Mouse (Mus musculus): ENCODE measurements around the gene Ly6g6f. TPM values are rescaled to one million over a fixed set of nuclear protein-coding genes. Genes with fewer than 3 reads are reported as not detected.

The Ly6g6f gene
- polyA plus RNA-seq, 1 experiment from 2014 or later, result not detected

- Histone ChIP-seq H3K4me3 (ENCODE audit: low read depth, low read length) (no peak overlapping the region), H3K4me2 (ENCODE audit: low read depth, low read length) (no peak overlapping the region), H3K9ac (replicated peaks; ENCODE audit: low read depth, low read length) (no peak overlapping the region), H3K9me3 (ENCODE audit: control insufficient read depth, low read length) (no peaks in the 10 kb centered on the region), H3K36me3 (ENCODE audit: control insufficient read depth, insufficient read depth, low read length) (peaks cover 9% of the 10 kb centered on the region), H3K27ac (ENCODE audit: low read depth, low read length) (no peak overlapping the region), H3K27me3 (ENCODE audit: control insufficient read depth, insufficient read depth, low read length) (0 out of 2 replicates have a peak, but pooled peaks cover 6% of the 10 kb centered on the region), H3K4me1 (ENCODE audit: control insufficient read depth, insufficient read depth, low read length) (peaks cover 22% of the 10 kb centered on the region)
- WGBS, result 82% methylated on average over 3 of the region's 3 CpGs
- ATAC-seq (ENCODE audit: low read depth), result no peak
These were observed 21.9 kb downstream of the Ly6g6f start for GRCm38 (mm10) chr17:35063466-35063865.

GRCm38 (mm10) chr17:35061299-35061698 lies 24.1 kb downstream of the Ly6g6f start:
- ATAC-seq (ENCODE audit: low read depth), result no peak

DNA sequence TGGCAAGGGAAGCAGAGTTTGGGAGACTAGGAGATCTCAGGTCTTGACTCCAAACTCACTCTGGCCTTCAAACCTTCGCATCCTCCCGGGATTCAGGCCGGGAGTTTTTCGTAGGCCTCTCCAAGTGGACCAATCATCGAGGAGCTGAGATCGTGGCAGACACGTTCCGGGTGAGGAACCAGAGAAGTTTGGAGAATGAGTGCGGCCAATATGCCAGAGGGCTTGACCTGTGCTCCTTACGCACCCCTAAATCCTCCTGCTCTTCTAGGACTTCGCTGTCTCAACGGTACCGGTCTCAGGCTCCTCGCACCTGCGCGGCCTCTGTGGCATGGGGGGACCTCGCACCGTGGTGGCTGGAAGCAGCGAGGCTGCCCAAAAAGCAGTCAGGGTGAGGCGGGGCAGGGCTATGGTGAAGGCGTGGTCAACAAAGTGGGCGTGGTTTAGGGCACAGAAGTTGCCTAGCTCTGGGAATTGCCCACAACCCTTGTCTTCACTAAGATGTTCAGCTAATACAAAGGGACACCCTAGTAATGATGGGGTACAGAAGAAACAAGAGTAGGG lies 24.6 kb downstream of the Ly6g6f start:
- Histone ChIP-seq H3K27ac (ENCODE audit: low read depth, low read length) (no peak overlapping the region), H3K4me3 (ENCODE audit: low read depth, low read length) (peak overlapping the region; percentile 77; the same call in 1 of the 2 replicates), H3K27me3 (ENCODE audit: control insufficient read depth, insufficient read depth, low read length) (0 out of 2 replicates have a peak, but pooled peaks cover 6% of the 10 kb centered on the region), H3K36me3 (ENCODE audit: control insufficient read depth, insufficient read depth, low read length) (peaks cover 9% of the 10 kb centered on the region), H3K9me3 (ENCODE audit: control insufficient read depth, low read length) (no peaks in the 10 kb centered on the region), H3K4me1 (ENCODE audit: control insufficient read depth, insufficient read depth, low read length) (peaks cover 22% of the 10 kb centered on the region), H3K9ac (replicated peaks; ENCODE audit: low read depth, low read length) (no peak overlapping the region), H3K4me2 (ENCODE audit: low read depth, low read length) (peak overlapping the region; percentile 84)
- no peak for ATAC-seq (ENCODE audit: low read depth)
- WGBS, result 51% methylated on average over 22 of the region's 22 CpGs

More at GRCm38 (mm10) chr17:35061299-35061698, 24.1 kb downstream of the Ly6g6f start:
- Histone ChIP-seq H3K27ac (ENCODE audit: low read depth, low read length) (no peak overlapping the region), H3K4me1 (ENCODE audit: control insufficient read depth, insufficient read depth, low read length) (peaks cover 22% of the 10 kb centered on the region), H3K36me3 (ENCODE audit: control insufficient read depth, insufficient read depth, low read length) (peaks cover 9% of the 10 kb centered on the region), H3K4me2 (ENCODE audit: low read depth, low read length) (no peak overlapping the region), H3K9ac (replicated peaks; ENCODE audit: low read depth, low read length) (no peak overlapping the region), H3K9me3 (ENCODE audit: control insufficient read depth, low read length) (no peaks in the 10 kb centered on the region), H3K4me3 (ENCODE audit: low read depth, low read length) (no peak overlapping the region), H3K27me3 (ENCODE audit: control insufficient read depth, insufficient read depth, low read length) (0 out of 2 replicates have a peak, but pooled peaks cover 6% of the 10 kb centered on the region)
- 83% methylated on average over 8 of the region's 8 CpGs for WGBS

GRCm38 (mm10) chr17:35060071-35060470 lies 25.3 kb downstream of the Ly6g6f start:
- no peak overlapping the region for H3K27ac ChIP-seq (ENCODE audit: low read depth, low read length)
- peak overlapping the region; percentile 77 for H3K4me3 ChIP-seq (ENCODE audit: low read depth, low read length)
- ATAC-seq (ENCODE audit: low read depth), result 0 out of 2 replicates have a peak, but pooled peaks have one; percentile 0
- WGBS, result 22% methylated on average over 14 of the region's 14 CpGs
- peaks cover 9% of the 10 kb centered on the region for H3K36me3 ChIP-seq (ENCODE audit: control insufficient read depth, insufficient read depth, low read length)
- peak overlapping the region; percentile 85 for H3K9ac ChIP-seq (replicated peaks; ENCODE audit: low read depth, low read length)
- no peaks in the 10 kb centered on the region for H3K9me3 ChIP-seq (ENCODE audit: control insufficient read depth, low read length)
- peak overlapping the region; percentile 84 for H3K4me2 ChIP-seq (ENCODE audit: low read depth, low read length)
- H3K27me3 ChIP-seq (ENCODE audit: control insufficient read depth, insufficient read depth, low read length), result 0 out of 2 replicates have a peak, but pooled peaks cover 1% of the 10 kb centered on the region
- H3K4me1 ChIP-seq (ENCODE audit: control insufficient read depth, insufficient read depth, low read length), result peaks cover 18% of the 10 kb centered on the region

GRCm38 (mm10) chr17:35058911-35059892 lies 26.2 kb downstream of the Ly6g6f start, which contains the start of gene Ddah2:
TSS of gene Ddah2 (plus strand) at chr17:35059035.
- Histone ChIP-seq H3K9ac (replicated peaks; ENCODE audit: low read depth, low read length) (peak within 1 kb of the TSS; percentile 85), H3K4me1 (ENCODE audit: control insufficient read depth, insufficient read depth, low read length) (peaks cover 13% of the 10 kb centered on the region), H3K4me2 (ENCODE audit: low read depth, low read length) (peak within 1 kb of the TSS; percentile 84), H3K9me3 (ENCODE audit: control insufficient read depth, low read length) (no peaks in the 10 kb centered on the region), H3K27ac (ENCODE audit: low read depth, low read length) (peak within 1 kb of the TSS; percentile 82), H3K36me3 (ENCODE audit: control insufficient read depth, insufficient read depth, low read length) (peaks cover 9% of the 10 kb centered on the region), H3K27me3 (ENCODE audit: control insufficient read depth, insufficient read depth, low read length) (no peaks in the 10 kb centered on the region), H3K4me3 (ENCODE audit: low read depth, low read length) (peak within 1 kb of the TSS; percentile 77)
- peak; percentile 90 for ATAC-seq (ENCODE audit: low read depth)
- under 1% methylated on average over 53 of the region's 57 CpGs for WGBS

DNA sequence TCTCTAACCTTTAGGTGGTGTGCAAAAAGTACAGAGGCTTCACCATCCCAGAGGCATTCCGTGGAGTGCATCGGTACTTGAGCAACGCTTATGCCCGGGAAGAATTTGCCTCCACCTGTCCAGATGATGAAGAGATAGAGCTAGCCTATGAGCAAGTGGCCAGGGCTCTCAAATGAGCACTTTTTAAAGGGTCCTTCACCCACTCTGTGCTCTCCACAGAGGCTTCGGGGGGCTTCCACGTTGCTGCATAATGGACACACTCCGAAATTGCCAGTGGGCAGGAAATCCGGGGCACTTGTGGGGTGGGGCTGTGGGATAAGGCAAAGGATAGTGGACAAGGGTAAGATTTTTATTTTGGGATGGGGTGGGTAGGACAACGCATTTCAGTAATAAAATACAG lies 27.1 kb downstream of the Ly6g6f start:
- peaks cover 9% of the 10 kb centered on the region for H3K36me3 ChIP-seq (ENCODE audit: control insufficient read depth, insufficient read depth, low read length)
- ATAC-seq (ENCODE audit: low read depth), result peak; percentile 9; the same call in 1 of the 2 replicates
- no peaks in the 10 kb centered on the region for H3K27me3 ChIP-seq (ENCODE audit: control insufficient read depth, insufficient read depth, low read length)
- H3K9me3 ChIP-seq (ENCODE audit: control insufficient read depth, low read length), result no peaks in the 10 kb centered on the region
- H3K27ac ChIP-seq (ENCODE audit: low read depth, low read length), result no peak overlapping the region; the same call in 1 of the 2 replicates
- WGBS, result 70% methylated on average over 9 of the region's 9 CpGs
- peaks cover 13% of the 10 kb centered on the region for H3K4me1 ChIP-seq (ENCODE audit: control insufficient read depth, insufficient read depth, low read length)
- peak overlapping the region; percentile 77 for H3K4me3 ChIP-seq (ENCODE audit: low read depth, low read length)
- peak overlapping the region; percentile 84 for H3K4me2 ChIP-seq (ENCODE audit: low read depth, low read length)
- no peak overlapping the region for H3K9ac ChIP-seq (replicated peaks; ENCODE audit: low read depth, low read length)

GRCm38 (mm10) chr17:35057090-35057489 lies 28.3 kb downstream of the Ly6g6f start:
- peaks cover 15% of the 10 kb centered on the region for H3K4me1 ChIP-seq (ENCODE audit: control insufficient read depth, insufficient read depth, low read length)
- no peak overlapping the region for H3K4me2 ChIP-seq (ENCODE audit: low read depth, low read length)
- 77% methylated on average over 3 of the region's 3 CpGs for WGBS

DNA sequence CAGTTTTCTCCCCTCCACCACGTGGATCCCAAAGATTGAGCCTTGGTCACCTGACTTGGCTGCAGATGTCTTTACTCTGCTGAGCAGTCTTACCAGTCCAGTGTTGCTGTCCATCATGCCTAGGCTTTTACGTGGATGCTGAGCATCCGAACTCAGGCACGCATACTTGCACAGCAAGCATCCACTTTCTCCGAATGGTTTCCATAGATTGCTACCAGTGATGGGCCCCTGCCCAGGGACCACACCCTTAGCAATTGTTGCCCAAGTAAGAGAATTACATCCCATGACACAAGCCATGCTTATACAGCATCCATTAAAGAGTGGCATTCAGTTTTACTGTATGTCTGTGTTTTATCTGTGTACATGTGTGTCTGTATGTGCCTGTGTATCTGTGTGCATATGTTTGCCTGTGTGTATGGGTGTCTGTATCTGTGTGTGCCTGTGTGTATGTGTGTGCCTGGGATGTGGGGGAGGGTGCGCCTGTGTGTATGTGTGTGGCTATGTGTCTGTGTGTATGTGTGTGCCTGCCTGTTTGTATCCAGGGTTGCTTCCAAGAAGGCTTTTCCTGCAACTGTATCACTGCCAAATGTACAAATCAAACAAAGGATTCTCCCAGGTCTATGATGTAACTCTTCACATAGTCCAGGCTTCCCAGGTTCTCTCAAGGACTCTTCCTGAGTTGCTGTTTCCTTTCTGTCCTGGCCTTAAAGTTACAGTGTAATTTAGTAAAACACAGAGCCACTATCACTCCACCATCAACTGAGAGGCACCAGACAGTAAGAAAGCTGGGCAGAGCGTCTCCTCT lies 29.5 kb downstream of the Ly6g6f start:
- Histone ChIP-seq H3K4me1 (ENCODE audit: control insufficient read depth, insufficient read depth, low read length) (peaks cover 14% of the 10 kb centered on the region), H3K36me3 (ENCODE audit: control insufficient read depth, insufficient read depth, low read length) (peaks cover 3% of the 10 kb centered on the region; the same call in 1 of the 2 replicates), H3K4me3 (ENCODE audit: low read depth, low read length) (no peak overlapping the region), H3K27ac (ENCODE audit: low read depth, low read length) (no peak overlapping the region), H3K4me2 (ENCODE audit: low read depth, low read length) (no peak overlapping the region), H3K9me3 (ENCODE audit: control insufficient read depth, low read length) (no peaks in the 10 kb centered on the region), H3K27me3 (ENCODE audit: control insufficient read depth, insufficient read depth, low read length) (no peaks in the 10 kb centered on the region), H3K9ac (replicated peaks; ENCODE audit: low read depth, low read length) (no peak overlapping the region)
- ATAC-seq (ENCODE audit: low read depth), result no peak
- WGBS, result 93% methylated on average over 7 of the region's 7 CpGs

More at GRCm38 (mm10) chr17:35057090-35057489, 28.3 kb downstream of the Ly6g6f start:
- Histone ChIP-seq H3K9ac (replicated peaks; ENCODE audit: low read depth, low read length) (no peak overlapping the region), H3K36me3 (ENCODE audit: control insufficient read depth, insufficient read depth, low read length) (peaks cover 9% of the 10 kb centered on the region), H3K27ac (ENCODE audit: low read depth, low read length) (no peak overlapping the region), H3K9me3 (ENCODE audit: control insufficient read depth, low read length) (no peaks in the 10 kb centered on the region), H3K4me3 (ENCODE audit: low read depth, low read length) (no peak overlapping the region), H3K27me3 (ENCODE audit: control insufficient read depth, insufficient read depth, low read length) (no peaks in the 10 kb centered on the region)
- ATAC-seq (ENCODE audit: low read depth), result no peak

All from neural tube, embryonic 14.5 days (tissue).